Mouse (Mus musculus) neutrophil, adult 59 days (primary cell): ENCODE results near the gene Smc6. TPM values are rescaled to one million over a fixed set of nuclear protein-coding genes. Genes with fewer than 3 reads are reported as not detected.

Experiments
- total RNA-seq, 2 experiments: library from RNA; stranded (reverse); gene quantifications; 1 replicate in 1 of 2; 2 replicates in 1 of 2; pipeline ENCODE4 v1.2.4; 2023

Smc6 gene
- 10 to 100 TPM; 38.8 to 39.6 TPM for total RNA-seq

GRCm38 (mm10) chr12:11265382-11266281 is at the start of gene Smc6, which contains the start of gene Gen1:
Gene Smc6, plus strand, starts transcription at chr12:11265886.
Gene Gen1, minus strand, starts transcription at chr12:11265801.

Other genes starting within 250 kb of the Smc6 start
- not detected for gene Kcns3, start 114.8 kb upstream of the Smc6 start, total RNA-seq
- gene Msgn1, start 56.9 kb upstream of the Smc6 start, total RNA-seq, result not detected
- 10 to 100 TPM; 10.4 to 11.3 TPM for gene Gen1, start 85 bp upstream of the Smc6 start, total RNA-seq
- not detected for gene Vsnl1, start 170.7 kb downstream of the Smc6 start, total RNA-seq
- not detected for gene Rad51ap2, start 190.2 kb downstream of the Smc6 start, total RNA-seq